Mouse (Mus musculus) E14TG2a.4 (cell line): ENCODE measurements around the gene Ghdc.

Source experiments
- CTCF ChIP-seq: conservative IDR thresholded peaks from 2 replicates; pipeline ENCODE4 v1.5.1; 2014; ENCODE audit warnings: low read length
- NANOG ChIP-seq: IDR thresholded peaks from 2 replicates; pipeline ENCODE4 v1.6.1; 2014; ENCODE audit warnings: borderline replicate concordance, low read length, mixed read lengths
- POU5F1 ChIP-seq: IDR thresholded peaks from 2 replicates; pipeline ENCODE4 v1.6.1; 2014; ENCODE audit warnings: low read length, borderline replicate concordance

- TF ChIP-seq CTCF, result no peak
- no peak for TF ChIP-seq POU5F1
- no peak for TF ChIP-seq NANOG
These were observed 34.0 kb downstream of the Ghdc start for GRCm38 (mm10) chr11:100736746-100737080.
